24 mouse cellular contexts compared by ENCODE assay signal in the genomic region with DNA sequence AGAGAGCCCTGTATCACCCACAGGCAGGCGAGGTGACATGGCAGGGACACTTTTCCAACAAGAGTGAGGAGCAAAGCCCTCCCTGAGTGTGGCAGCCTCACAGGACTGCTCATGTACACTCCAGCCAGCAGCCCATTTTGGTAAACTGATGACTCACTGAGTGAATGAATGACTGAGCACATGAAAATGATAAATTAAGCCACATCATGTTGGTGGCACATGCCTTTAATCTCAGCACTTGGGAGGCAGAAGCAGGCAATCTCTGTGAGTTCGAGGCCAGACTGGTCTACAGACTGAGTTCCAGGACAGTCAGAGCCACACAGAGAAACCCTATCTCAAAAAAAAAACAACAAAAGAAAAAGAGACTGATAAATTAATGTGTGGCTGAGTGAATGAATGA. TPM values are rescaled to one million over a fixed set of nuclear protein-coding genes. Genes with fewer than 3 reads are reported as not detected.
DNase-seq lines count a peak whose midpoint lies in the region; ATAC-seq and TF ChIP-seq lines count a peak whose summit lies in the region.
"Had no signal": no experiment of that assay in that cellular context is flagged by ENCODE, and none has a peak within 500 bp of the region (broad histone marks: within the 10 kb centered on the region; RNA-seq: fewer than 3 reads in every experiment).

No protein-coding gene starts in this region.

- no peaks in the 10 kb centered on the region; the same call in 1 of the 2 replicates for H3K9me3 ChIP-seq in heart, embryonic 12.5 days (replicated peaks)
- no peaks in the 10 kb centered on the region for H3K9me3 ChIP-seq in intestine, embryonic 16.5 days (ENCODE audit: control insufficient read depth, low read length)
- no peaks in the 10 kb centered on the region for H3K9me3 ChIP-seq in intestine, embryonic 15.5 days
- peaks cover 5% of the 10 kb centered on the region for H3K9me3 ChIP-seq in embryonic facial prominence, embryonic 13.5 days
- H3K9me3 ChIP-seq: limb, embryonic 10.5 days; stomach, embryonic 15.5 days had no signal

- 48% methylated on average over 2 of the region's 2 CpGs for WGBS in heart, embryonic 12.5 days
- WGBS in intestine, embryonic 16.5 days, result 81% methylated on average over 2 of the region's 2 CpGs
- 84% methylated on average over 2 of the region's 2 CpGs for WGBS in intestine, embryonic 15.5 days
- WGBS in embryonic facial prominence, embryonic 13.5 days, result 68% methylated on average over 2 of the region's 2 CpGs

- no peak overlapping the region for H3K9ac ChIP-seq in heart, embryonic 12.5 days
- H3K9ac ChIP-seq in intestine, embryonic 16.5 days (ENCODE audit: low read depth, low read length), result no peak overlapping the region
- H3K9ac ChIP-seq in intestine, embryonic 15.5 days, result no peak overlapping the region
- H3K9ac ChIP-seq in embryonic facial prominence, embryonic 13.5 days, result no peak overlapping the region
- H3K9ac ChIP-seq: forebrain, embryonic 12.5 days; midbrain, embryonic 12.5 days; stomach, embryonic 15.5 days had no signal

- no peaks in the 10 kb centered on the region for H3K27me3 ChIP-seq in heart, embryonic 12.5 days (replicated peaks)
- H3K27me3 ChIP-seq in intestine, embryonic 16.5 days (replicated peaks; ENCODE audit: control insufficient read depth, insufficient read depth, low read length), result no peaks in the 10 kb centered on the region
- no peaks in the 10 kb centered on the region for H3K27me3 ChIP-seq in intestine, embryonic 15.5 days (replicated peaks)
- no peaks in the 10 kb centered on the region for H3K27me3 ChIP-seq in embryonic facial prominence, embryonic 13.5 days
- H3K27me3 ChIP-seq: forebrain, embryonic 12.5 days; midbrain, embryonic 12.5 days; stomach, embryonic 15.5 days had no signal

- intact Hi-C loops in left cerebral cortex, adult 2 months (cut with DNase I), result no loop called here
- intact Hi-C loops in left cerebral cortex, postnatal 25 days (cut with DNase I), result no loop called here

- H3K4me1 ChIP-seq in heart, embryonic 12.5 days (replicated peaks), result no peaks in the 10 kb centered on the region; the same call in 1 of the 2 replicates
- peaks cover 6% of the 10 kb centered on the region; the same call in 1 of the 2 replicates for H3K4me1 ChIP-seq in intestine, embryonic 16.5 days (ENCODE audit: control insufficient read depth, insufficient read depth, low read length)
- H3K4me1 ChIP-seq in intestine, embryonic 15.5 days (replicated peaks), result 0 out of 2 replicates have a peak, but pooled peaks cover 5% of the 10 kb centered on the region
- H3K4me1 ChIP-seq in embryonic facial prominence, embryonic 13.5 days, result no peaks in the 10 kb centered on the region
- H3K4me1 ChIP-seq: forebrain, embryonic 12.5 days had no signal

- H3K27ac ChIP-seq in heart, embryonic 12.5 days (ENCODE audit: poor library complexity, severe bottlenecking), result peak overlapping the region; percentile 66
- peak overlapping the region; percentile 14; the same call in 1 of the 2 replicates for H3K27ac ChIP-seq in intestine, embryonic 16.5 days (ENCODE audit: low read length)
- H3K27ac ChIP-seq in intestine, embryonic 15.5 days, result no peak overlapping the region
- H3K27ac ChIP-seq in left cerebral cortex, adult 2 months, result peak overlapping the region; percentile 28; the same call in 1 of the 2 replicates
- H3K27ac ChIP-seq in embryonic facial prominence, embryonic 13.5 days, result peak overlapping the region; percentile 16; the same call in 1 of the 2 replicates
- H3K27ac ChIP-seq: forebrain, embryonic 12.5 days; midbrain, embryonic 12.5 days; stomach, embryonic 15.5 days had no signal

- H3K4me3 ChIP-seq in heart, embryonic 12.5 days, result no peak overlapping the region
- no peak overlapping the region for H3K4me3 ChIP-seq in intestine, embryonic 16.5 days (ENCODE audit: low read length)
- H3K4me3 ChIP-seq in intestine, embryonic 15.5 days (replicated peaks), result no peak overlapping the region
- H3K4me3 ChIP-seq in left cerebral cortex, adult 2 months, result no peak overlapping the region
- no peak overlapping the region for H3K4me3 ChIP-seq in embryonic facial prominence, embryonic 13.5 days
- H3K4me3 ChIP-seq: forebrain, embryonic 12.5 days; limb, embryonic 10.5 days; midbrain, embryonic 12.5 days; stomach, embryonic 15.5 days had no signal

- no peak for DNase-seq in heart, adult 18-20 months
- no peak for DNase-seq in left cerebral cortex, adult 2 months (ENCODE audit: extremely low spot score in 1 of 2, low spot score in 2 of 2)
- no peak for DNase-seq in left cerebral cortex, postnatal 25 days (ENCODE audit: low spot score in 2 of 2)
- DNase-seq: cerebellum, adult 2 months; cerebellum, postnatal 36 days; lung, adult 2 months; retina, postnatal 1 day; thymus, adult 2 months had no signal

- ATAC-seq in heart, embryonic 12.5 days (ENCODE audit: insufficient number of reproducible peaks, low FRiP score), result no peak
- ATAC-seq in intestine, embryonic 16.5 days, result no peak
- ATAC-seq in intestine, embryonic 15.5 days, result no peak
- ATAC-seq in embryonic facial prominence, embryonic 13.5 days (ENCODE audit: insufficient number of reproducible peaks, insufficient read depth, low FRiP score, low TSS enrichment, low read depth), result no peak
- ATAC-seq: hindbrain, embryonic 16.5 days had no signal

- no peaks in the 10 kb centered on the region for H3K36me3 ChIP-seq in heart, embryonic 12.5 days
- H3K36me3 ChIP-seq in intestine, embryonic 16.5 days (ENCODE audit: control insufficient read depth, insufficient read depth, low read length), result no peaks in the 10 kb centered on the region
- no peaks in the 10 kb centered on the region for H3K36me3 ChIP-seq in intestine, embryonic 15.5 days
- H3K36me3 ChIP-seq in embryonic facial prominence, embryonic 13.5 days, result no peaks in the 10 kb centered on the region
- H3K36me3 ChIP-seq: forebrain, embryonic 12.5 days; limb, embryonic 10.5 days; midbrain, embryonic 12.5 days; stomach, embryonic 15.5 days had no signal

- TF ChIP-seq CTCF in left cerebral cortex, adult 2 months (IDR thresholded peaks at IDR 0.05), result no peak

- no peak overlapping the region for H3K4me2 ChIP-seq in heart, embryonic 12.5 days
- no peak overlapping the region for H3K4me2 ChIP-seq in intestine, embryonic 16.5 days (ENCODE audit: low read depth, low read length)
- H3K4me2 ChIP-seq in intestine, embryonic 15.5 days (replicated peaks), result no peak overlapping the region
- H3K4me2 ChIP-seq in embryonic facial prominence, embryonic 13.5 days, result no peak overlapping the region
- H3K4me2 ChIP-seq: forebrain, embryonic 12.5 days; midbrain, embryonic 12.5 days; stomach, embryonic 15.5 days had no signal

RNA-seq across cellular contexts. Expression of a gene that starts 5.1 kb away (rescaled TPM):
- 52.3 and 59.0 TPM in 2 replicates for polyA plus RNA-seq in heart, embryonic 12.5 days (2016; fragmentation: Nextera tagmentation; extraction: Ambion mirVana)
- 10 to 100 TPM; 24.3 to 24.6 TPM for total RNA-seq in heart, adult 18-20 months (2021)
- 23.3 and 24.7 TPM in 2 replicates for polyA plus RNA-seq in intestine, embryonic 16.5 days (2015; fragmentation: Nextera tagmentation; extraction: Ambion mirVana)
- polyA plus RNA-seq in intestine, embryonic 15.5 days (2015; fragmentation: Nextera tagmentation; extraction: Ambion mirVana), result 26.9 and 30.7 TPM in 2 replicates
- total RNA-seq in left cerebral cortex, adult 2 months (2021), result 10 to 100 TPM; 15.8 to 18.1 TPM
- total RNA-seq in left cerebral cortex, postnatal 25 days (2021), result 10 to 100 TPM; 15.7 to 16.3 TPM
- polyA plus RNA-seq in embryonic facial prominence, embryonic 13.5 days (2015; fragmentation: Nextera tagmentation; extraction: Ambion mirVana), result 27.4 and 29.2 TPM in 2 replicates

RNA-seq across cellular contexts. Expression of a gene that starts 22.2 kb away (rescaled TPM):
- polyA plus RNA-seq in heart, embryonic 12.5 days (2016; fragmentation: Nextera tagmentation; extraction: Ambion mirVana), result 1.7 and 1.9 TPM in 2 replicates
- under 1 TPM in 1 of 2 experiments, not detected in 1; 0.69 TPM for total RNA-seq in heart, adult 18-20 months (2021)
- 17.3 and 18.4 TPM in 2 replicates for polyA plus RNA-seq in intestine, embryonic 16.5 days (2015; fragmentation: Nextera tagmentation; extraction: Ambion mirVana)
- polyA plus RNA-seq in intestine, embryonic 15.5 days (2015; fragmentation: Nextera tagmentation; extraction: Ambion mirVana), result 8.2 and 12.0 TPM in 2 replicates
- total RNA-seq in left cerebral cortex, adult 2 months (2021), result not detected
- not detected for total RNA-seq in left cerebral cortex, postnatal 25 days (2021)
- 0.74 and 1.1 TPM in 2 replicates for polyA plus RNA-seq in embryonic facial prominence, embryonic 13.5 days (2015; fragmentation: Nextera tagmentation; extraction: Ambion mirVana)
- total RNA-seq: CH12.LX; gastrocnemius, adult 8-10 months; heart, postnatal 14 days; layer of hippocampus, adult 8-10 months; left cerebral cortex, adult 18-20 months; monocyte, adult 5-6 weeks had no signal
- polyA plus RNA-seq: cerebellum, adult 2 months; neural tube, embryonic 11.5 days had no signal

RNA-seq across cellular contexts. Expression of a gene that starts 59.0 kb away (rescaled TPM):
- 18.9 and 19.9 TPM in 2 replicates for polyA plus RNA-seq in heart, embryonic 12.5 days (2016; fragmentation: Nextera tagmentation; extraction: Ambion mirVana)
- 10 to 100 TPM; 58.1 to 60.8 TPM for total RNA-seq in heart, adult 18-20 months (2021)
- polyA plus RNA-seq in intestine, embryonic 16.5 days (2015; fragmentation: Nextera tagmentation; extraction: Ambion mirVana), result 9.7 and 9.9 TPM in 2 replicates
- 16.3 and 16.7 TPM in 2 replicates for polyA plus RNA-seq in intestine, embryonic 15.5 days (2015; fragmentation: Nextera tagmentation; extraction: Ambion mirVana)
- total RNA-seq in left cerebral cortex, adult 2 months (2021), result 1 to 10 TPM; 8.5 to 8.8 TPM
- 1 to 10 TPM; 7.4 to 7.5 TPM for total RNA-seq in left cerebral cortex, postnatal 25 days (2021)
- 20.8 and 22.6 TPM in 2 replicates for polyA plus RNA-seq in embryonic facial prominence, embryonic 13.5 days (2015; fragmentation: Nextera tagmentation; extraction: Ambion mirVana)
- total RNA-seq: monocyte, adult 5-6 weeks had no signal
